Comparison of ENCODE assay signal across 30 mouse cellular contexts in genomic region chr14:100177796-100178195, GRCm38 (mm10).
DNase-seq lines count a peak whose midpoint lies in the region; ATAC-seq and TF ChIP-seq lines count a peak whose summit lies in the region.
"Had no signal": no experiment of that assay in that cellular context is flagged by ENCODE, and none has a peak within 500 bp of the region (broad histone marks: within the 10 kb centered on the region; RNA-seq: fewer than 3 reads in every experiment).

No protein-coding gene starts in this region.

- H3K4me3 ChIP-seq in heart, postnatal 0 days (ENCODE audit: low read depth, low read length), result no peak overlapping the region
- H3K4me3 ChIP-seq in heart, embryonic 12.5 days, result no peak overlapping the region
- no peak overlapping the region for H3K4me3 ChIP-seq in layer of hippocampus, adult 2 months
- no peak overlapping the region for H3K4me3 ChIP-seq in forebrain, postnatal 0 days (ENCODE audit: low read depth, low read length)
- H3K4me3 ChIP-seq: forebrain, embryonic 10.5 days; hindbrain, embryonic 12.5 days; limb, embryonic 13.5 days; liver, embryonic 13.5 days; myocyte; neural tube, embryonic 13.5 days; stomach, embryonic 15.5 days had no signal

- no peak for ATAC-seq in heart, postnatal 0 days (ENCODE audit: insufficient read depth, low read depth)
- no peak for ATAC-seq in heart, embryonic 12.5 days (ENCODE audit: insufficient number of reproducible peaks, low FRiP score)
- ATAC-seq in forebrain, postnatal 0 days, result no peak
- ATAC-seq: activated CD4-positive, CD25-positive, alpha-beta regulatory T cell, adult 4 months; forebrain, embryonic 16.5 days had no signal

- 76% methylated on average over 3 of the region's 3 CpGs for WGBS in heart, postnatal 0 days
- WGBS in heart, embryonic 12.5 days, result 62% methylated on average over 3 of the region's 3 CpGs
- 88% methylated on average over 3 of the region's 3 CpGs for WGBS in forebrain, postnatal 0 days

- no peaks in the 10 kb centered on the region for H3K27me3 ChIP-seq in heart, postnatal 0 days (ENCODE audit: control insufficient read depth, insufficient read depth, low read length)
- no peaks in the 10 kb centered on the region for H3K27me3 ChIP-seq in heart, embryonic 12.5 days (replicated peaks)
- H3K27me3 ChIP-seq in splenic B cell, adult 2 months (ENCODE audit: control insufficient read depth, insufficient read depth, low read length, poor library complexity, severe bottlenecking), result no peaks in the 10 kb centered on the region
- H3K27me3 ChIP-seq in forebrain, postnatal 0 days (ENCODE audit: insufficient read depth, low read length), result no peaks in the 10 kb centered on the region
- H3K27me3 ChIP-seq: hindbrain, embryonic 12.5 days; limb, embryonic 13.5 days; liver, embryonic 13.5 days; neural tube, embryonic 13.5 days; stomach, embryonic 15.5 days had no signal

- TF ChIP-seq CTCF in heart, postnatal 0 days (IDR thresholded peaks at IDR 0.05; ENCODE audit: low read depth), result peak; percentile 29; the same call in 1 of the 2 replicates
- TF ChIP-seq CTCF in layer of hippocampus, adult 2 months (conservative IDR thresholded peaks at IDR 0.05), result peak; percentile 73
- no peak for TF ChIP-seq CTCF in forebrain, postnatal 0 days (IDR thresholded peaks at IDR 0.05; ENCODE audit: low read depth)

- no peaks in the 10 kb centered on the region for H3K36me3 ChIP-seq in heart, postnatal 0 days (replicated peaks; ENCODE audit: control insufficient read depth, insufficient read depth, low read length)
- H3K36me3 ChIP-seq in heart, embryonic 12.5 days, result no peaks in the 10 kb centered on the region
- no peaks in the 10 kb centered on the region for H3K36me3 ChIP-seq in splenic B cell, adult 2 months (ENCODE audit: control insufficient read depth, insufficient read depth, low read length, poor library complexity, severe bottlenecking)
- H3K36me3 ChIP-seq in forebrain, postnatal 0 days (ENCODE audit: insufficient read depth), result no peaks in the 10 kb centered on the region
- H3K36me3 ChIP-seq: forebrain, embryonic 10.5 days; hindbrain, embryonic 12.5 days; limb, embryonic 13.5 days; liver, embryonic 13.5 days; neural tube, embryonic 13.5 days; stomach, embryonic 15.5 days had no signal

- no peaks in the 10 kb centered on the region for H3K9me3 ChIP-seq in heart, postnatal 0 days (replicated peaks; ENCODE audit: control insufficient read depth, low read length)
- no peaks in the 10 kb centered on the region for H3K9me3 ChIP-seq in heart, embryonic 12.5 days (replicated peaks)
- no peaks in the 10 kb centered on the region for H3K9me3 ChIP-seq in forebrain, postnatal 0 days (ENCODE audit: low read length)
- H3K9me3 ChIP-seq: forebrain, embryonic 10.5 days; hindbrain, embryonic 12.5 days; limb, embryonic 13.5 days; liver, embryonic 13.5 days; neural tube, embryonic 13.5 days; stomach, embryonic 15.5 days had no signal

- H3K9ac ChIP-seq in heart, postnatal 0 days (replicated peaks; ENCODE audit: low read depth, low read length), result no peak overlapping the region
- no peak overlapping the region for H3K9ac ChIP-seq in heart, embryonic 12.5 days
- H3K9ac ChIP-seq in forebrain, postnatal 0 days, result no peak overlapping the region
- H3K9ac ChIP-seq: hindbrain, embryonic 12.5 days; limb, embryonic 13.5 days; liver, embryonic 13.5 days; neural tube, embryonic 13.5 days; stomach, embryonic 15.5 days had no signal

- no peak overlapping the region for H3K27ac ChIP-seq in heart, postnatal 0 days (ENCODE audit: low read depth)
- no peak overlapping the region for H3K27ac ChIP-seq in heart, embryonic 12.5 days (ENCODE audit: poor library complexity, severe bottlenecking)
- H3K27ac ChIP-seq in layer of hippocampus, adult 2 months, result no peak overlapping the region
- no peak overlapping the region for H3K27ac ChIP-seq in forebrain, postnatal 0 days (ENCODE audit: low read depth, low read length)
- H3K27ac ChIP-seq: forebrain, embryonic 10.5 days; hindbrain, embryonic 12.5 days; limb, embryonic 13.5 days; liver, embryonic 13.5 days; neural tube, embryonic 13.5 days; stomach, embryonic 15.5 days had no signal

- DNase-seq in heart, postnatal 0 days (ENCODE audit: low spot score), result no peak
- no peak for DNase-seq in layer of hippocampus, adult 2 months (ENCODE audit: low spot score in 2 of 2)
- DNase-seq in layer of hippocampus, postnatal 14 days (ENCODE audit: low spot score in 2 of 2), result no peak
- peak; percentile 1 for DNase-seq in lung, postnatal 25 days (ENCODE audit: low spot score)
- DNase-seq in lung, adult 18-20 months, result no peak
- DNase-seq in splenic B cell, adult 2 months (ENCODE audit: low read depth, low spot score), result peak; percentile 4
- no peak for DNase-seq in forebrain, postnatal 0 days
- DNase-seq: adrenal gland, postnatal 10 days; cerebellum, adult 18-20 months; cerebellum, postnatal 14 days; gastrocnemius, postnatal 36 days; heart, postnatal 14 days; kidney, postnatal 14 days; layer of hippocampus, postnatal 36 days; liver, embryonic 13.5 days; lung, postnatal 4 days; midbrain, embryonic 14.5 days; right cerebral cortex, postnatal 4 days; thymus, adult 18-20 months; thymus, postnatal 4 days had no signal

- H3K4me2 ChIP-seq in heart, postnatal 0 days (ENCODE audit: low read depth, low read length), result no peak overlapping the region
- H3K4me2 ChIP-seq in heart, embryonic 12.5 days, result no peak overlapping the region
- no peak overlapping the region for H3K4me2 ChIP-seq in forebrain, postnatal 0 days (ENCODE audit: low read depth)
- H3K4me2 ChIP-seq: heart, embryonic 11.5 days; hindbrain, embryonic 12.5 days; limb, embryonic 13.5 days; liver, embryonic 13.5 days; neural tube, embryonic 13.5 days; stomach, embryonic 15.5 days had no signal

- no peak for TF ChIP-seq EP300 in heart, postnatal 0 days (IDR thresholded peaks at IDR 0.05; ENCODE audit: low read depth)

- 0 out of 2 replicates have a peak, but pooled peaks cover 4% of the 10 kb centered on the region for H3K4me1 ChIP-seq in heart, postnatal 0 days (ENCODE audit: control insufficient read depth, insufficient read depth)
- H3K4me1 ChIP-seq in heart, embryonic 12.5 days (replicated peaks), result 0 out of 2 replicates have a peak, but pooled peaks cover 4% of the 10 kb centered on the region
- H3K4me1 ChIP-seq in forebrain, postnatal 0 days (ENCODE audit: insufficient read depth), result no peaks in the 10 kb centered on the region
- H3K4me1 ChIP-seq: hindbrain, embryonic 12.5 days; liver, embryonic 13.5 days; stomach, embryonic 15.5 days had no signal

Comparison
In these comparisons a context has a peak if more than half of its experiments do, and no peak if none do; other contexts are left out.
1. DNase-seq: peak in lung, postnatal 25 days (single experiment) and splenic B cell, adult 2 months (single experiment); none in heart, postnatal 0 days (single experiment), layer of hippocampus, adult 2 months (0 of 2), layer of hippocampus, postnatal 14 days (0 of 2), lung, adult 18-20 months (0 of 2) and forebrain, postnatal 0 days (single experiment).